ENCODE assay signal across 11 mouse cellular contexts in the genomic region with DNA sequence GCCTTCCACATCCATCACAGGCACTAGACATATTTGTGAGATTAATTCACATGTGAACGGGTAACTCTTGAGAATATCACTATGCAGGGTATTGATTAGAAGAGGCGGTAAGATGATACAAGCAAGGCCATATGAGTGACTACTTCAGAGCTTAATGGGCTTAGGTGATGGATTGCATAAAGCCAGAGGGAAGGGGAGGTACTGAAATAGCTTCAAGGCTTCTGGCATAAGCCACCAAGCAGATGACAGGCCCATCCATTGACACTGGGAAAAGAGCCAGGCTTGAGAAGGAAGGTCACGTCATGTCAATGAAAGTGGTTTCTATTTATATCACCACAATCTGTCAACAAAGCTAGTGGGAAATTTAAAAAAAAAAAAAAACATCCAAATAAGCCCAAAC.
DNase-seq lines count a peak whose midpoint lies in the region; ATAC-seq and TF ChIP-seq lines count a peak whose summit lies in the region.
"Had no signal": no experiment of that assay in that cellular context is flagged by ENCODE, and none has a peak within 500 bp of the region (broad histone marks: within the 10 kb centered on the region; RNA-seq: fewer than 3 reads in every experiment).

No protein-coding gene starts in this region.

- no peak overlapping the region for H3K9ac ChIP-seq in embryonic facial prominence, embryonic 14.5 days (ENCODE audit: low read depth, low read length)
- no peak overlapping the region for H3K9ac ChIP-seq in lung, embryonic 15.5 days
- H3K9ac ChIP-seq: limb, embryonic 12.5 days; midbrain, embryonic 15.5 days had no signal

- 57% methylated on average over 3 of the region's 3 CpGs for WGBS in embryonic facial prominence, embryonic 14.5 days
- WGBS in embryonic facial prominence, embryonic 10.5 days = 88% methylated on average over 3 of the region's 3 CpGs
- 52% methylated on average over 3 of the region's 3 CpGs for WGBS in lung, embryonic 15.5 days
- WGBS in thymus, adult 2 months = 78% methylated on average over 3 of the region's 3 CpGs

- ATAC-seq in embryonic facial prominence, embryonic 14.5 days (ENCODE audit: low read depth) = no peak
- ATAC-seq in lung, embryonic 15.5 days (ENCODE audit: borderline replicate concordance, extremely low read depth, low FRiP score, low TSS enrichment) = peak; percentile 49; the same call in 1 of the 2 replicates
- ATAC-seq: midbrain, embryonic 15.5 days had no signal

- H3K27me3 ChIP-seq in embryonic facial prominence, embryonic 14.5 days (replicated peaks; ENCODE audit: control insufficient read depth, insufficient read depth, low read length) = no peaks in the 10 kb centered on the region
- no peaks in the 10 kb centered on the region for H3K27me3 ChIP-seq in embryonic facial prominence, embryonic 10.5 days (replicated peaks; ENCODE audit: low read depth, poor library complexity, severe bottlenecking)
- no peaks in the 10 kb centered on the region for H3K27me3 ChIP-seq in lung, embryonic 15.5 days
- no peaks in the 10 kb centered on the region for H3K27me3 ChIP-seq in thymus, adult 2 months (ENCODE audit: control insufficient read depth, insufficient read depth, low read length)
- H3K27me3 ChIP-seq: limb, embryonic 12.5 days; midbrain, embryonic 15.5 days had no signal

- H3K4me2 ChIP-seq in embryonic facial prominence, embryonic 14.5 days (ENCODE audit: low read depth, low read length) = no peak overlapping the region
- H3K4me2 ChIP-seq in lung, embryonic 15.5 days = no peak overlapping the region
- H3K4me2 ChIP-seq: limb, embryonic 12.5 days; midbrain, embryonic 15.5 days had no signal

- H3K4me3 ChIP-seq in embryonic facial prominence, embryonic 14.5 days (ENCODE audit: low read depth, low read length) = no peak overlapping the region
- no peak overlapping the region for H3K4me3 ChIP-seq in embryonic facial prominence, embryonic 10.5 days
- no peak overlapping the region for H3K4me3 ChIP-seq in lung, embryonic 15.5 days
- no peak overlapping the region for H3K4me3 ChIP-seq in thymus, adult 2 months (ENCODE audit: control insufficient read depth, insufficient read depth, low read length)
- H3K4me3 ChIP-seq: limb, embryonic 12.5 days; midbrain, embryonic 15.5 days had no signal

- no peaks in the 10 kb centered on the region for H3K9me3 ChIP-seq in embryonic facial prominence, embryonic 14.5 days (ENCODE audit: control insufficient read depth, low read length)
- no peaks in the 10 kb centered on the region for H3K9me3 ChIP-seq in embryonic facial prominence, embryonic 10.5 days
- H3K9me3 ChIP-seq in lung, embryonic 15.5 days = no peaks in the 10 kb centered on the region
- H3K9me3 ChIP-seq: limb, embryonic 12.5 days; midbrain, embryonic 15.5 days had no signal

- no peak overlapping the region for H3K27ac ChIP-seq in embryonic facial prominence, embryonic 14.5 days (replicated peaks; ENCODE audit: low read depth, low read length)
- no peak overlapping the region for H3K27ac ChIP-seq in embryonic facial prominence, embryonic 10.5 days (replicated peaks)
- no peak overlapping the region for H3K27ac ChIP-seq in lung, embryonic 15.5 days
- no peak overlapping the region for H3K27ac ChIP-seq in thymus, adult 2 months (ENCODE audit: control insufficient read depth, insufficient read depth, low read length)
- H3K27ac ChIP-seq: limb, embryonic 12.5 days; midbrain, embryonic 15.5 days had no signal

- no peaks in the 10 kb centered on the region for H3K36me3 ChIP-seq in embryonic facial prominence, embryonic 14.5 days (ENCODE audit: control insufficient read depth, insufficient read depth, low read length)
- H3K36me3 ChIP-seq in embryonic facial prominence, embryonic 10.5 days (replicated peaks) = no peaks in the 10 kb centered on the region
- H3K36me3 ChIP-seq in lung, embryonic 15.5 days = no peaks in the 10 kb centered on the region
- no peaks in the 10 kb centered on the region for H3K36me3 ChIP-seq in thymus, adult 2 months (ENCODE audit: control insufficient read depth, insufficient read depth, low read length)
- H3K36me3 ChIP-seq: limb, embryonic 12.5 days; midbrain, embryonic 15.5 days had no signal

- peak; percentile 2 for DNase-seq in embryonic facial prominence, embryonic 14.5 days (ENCODE audit: low spot score)
- no peak for DNase-seq in embryonic facial prominence, embryonic 10.5 days (ENCODE audit: low spot score)
- no peak for DNase-seq in lung, postnatal 4 days
- peak; percentile 41 to 53 for DNase-seq in cerebellum, postnatal 36 days
- peak; percentile 3 to 38 for DNase-seq in kidney, postnatal 25 days
- DNase-seq in thymus, adult 2 months = no peak
- no peak for DNase-seq in spleen, postnatal 14 days (ENCODE audit: low spot score in 2 of 2)
- DNase-seq: B cell, adult 2 months had no signal

- no peak for TF ChIP-seq POLR2A in thymus, adult 2 months (IDR thresholded peaks at IDR 0.05; ENCODE audit: control insufficient read depth, extremely low read depth, insufficient read depth, low read length, poor library complexity)

- H3K4me1 ChIP-seq in embryonic facial prominence, embryonic 14.5 days (ENCODE audit: control insufficient read depth, insufficient read depth, low read length) = no peaks in the 10 kb centered on the region
- no peaks in the 10 kb centered on the region for H3K4me1 ChIP-seq in embryonic facial prominence, embryonic 10.5 days
- no peaks in the 10 kb centered on the region for H3K4me1 ChIP-seq in lung, embryonic 15.5 days
- no peaks in the 10 kb centered on the region for H3K4me1 ChIP-seq in thymus, adult 2 months (replicated peaks; ENCODE audit: control insufficient read depth, insufficient read depth, low read length)
- H3K4me1 ChIP-seq: limb, embryonic 12.5 days; midbrain, embryonic 15.5 days had no signal

- no peak for TF ChIP-seq CTCF in thymus, adult 2 months (IDR thresholded peaks at IDR 0.05; ENCODE audit: borderline replicate concordance, control insufficient read depth, extremely low read depth, insufficient read depth, low read length, poor library complexity)

Comparison
In these comparisons a context has a peak if more than half of its experiments do, and no peak if none do; other contexts are left out.
1. DNase-seq: peak in embryonic facial prominence, embryonic 14.5 days (single experiment), cerebellum, postnatal 36 days (2 of 2) and kidney, postnatal 25 days (2 of 2); none in embryonic facial prominence, embryonic 10.5 days (single experiment), lung, postnatal 4 days (0 of 2), thymus, adult 2 months (single experiment) and spleen, postnatal 14 days (0 of 2).